Mouse (Mus musculus): ENCODE measurements around the gene C2cd2.

The C2cd2 gene

DNA sequence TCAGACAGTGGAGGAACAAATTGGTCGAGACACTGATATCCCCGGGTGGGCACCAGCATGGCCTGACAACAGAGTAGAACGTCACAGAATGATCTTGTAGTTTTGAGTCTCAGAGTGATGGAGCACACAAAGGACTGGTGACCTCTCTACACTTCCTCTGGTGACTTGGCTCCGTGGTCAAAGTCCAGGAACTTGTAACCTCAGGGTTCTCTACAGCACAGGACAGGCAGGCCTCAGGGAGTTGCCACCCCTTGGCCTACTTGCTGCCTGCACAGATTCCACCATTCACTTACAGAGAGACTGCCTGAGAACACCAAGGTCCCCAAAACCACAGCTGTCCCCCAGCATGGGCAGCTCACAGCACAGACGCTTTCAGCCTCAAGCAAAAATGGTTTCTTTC lies 147.1 kb downstream of the C2cd2 start:
- DNase-seq (ENCODE audit: low read depth, low spot score) = no peak

DNA sequence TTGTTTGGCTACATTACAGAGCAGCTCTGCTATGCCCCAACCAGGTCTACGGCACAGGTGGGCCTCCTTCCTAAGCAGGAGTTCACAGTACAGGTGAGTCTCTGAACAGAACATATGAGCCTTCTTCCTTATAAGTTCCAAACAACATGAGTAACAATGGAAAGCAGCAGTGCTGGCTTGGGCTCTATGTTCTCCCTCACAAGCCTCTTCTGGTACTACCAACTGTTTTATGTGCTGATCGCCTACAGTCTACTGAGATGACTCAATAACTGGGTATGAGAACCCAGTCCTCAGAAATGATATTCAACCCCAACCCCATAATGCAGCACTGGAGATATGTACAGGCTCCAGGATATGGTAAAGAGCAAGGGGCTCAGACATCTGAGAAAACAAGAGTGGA lies 148.3 kb downstream of the C2cd2 start:
- no peak for DNase-seq (ENCODE audit: low read depth, low spot score)

DNA sequence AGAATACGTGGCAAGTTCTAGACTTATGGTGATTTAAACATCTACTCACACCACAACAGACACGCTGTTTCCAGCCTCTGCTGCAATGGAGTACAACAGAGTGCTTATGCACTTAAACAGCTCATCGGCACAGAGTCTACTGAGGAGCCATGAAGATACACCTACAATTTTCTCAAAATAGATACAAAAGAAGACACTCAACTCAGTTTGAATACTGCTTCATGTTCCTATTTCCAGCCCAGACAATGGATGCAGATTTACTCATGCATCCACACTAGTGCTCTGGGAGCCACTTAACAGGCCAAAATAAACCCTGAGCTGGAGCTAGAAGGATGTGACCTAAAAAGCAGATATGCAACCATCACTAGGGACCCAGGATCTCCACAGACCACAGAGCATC lies 153.5 kb downstream of the C2cd2 start:
- DNase-seq (ENCODE audit: low read depth, low spot score) = no peak

DNA sequence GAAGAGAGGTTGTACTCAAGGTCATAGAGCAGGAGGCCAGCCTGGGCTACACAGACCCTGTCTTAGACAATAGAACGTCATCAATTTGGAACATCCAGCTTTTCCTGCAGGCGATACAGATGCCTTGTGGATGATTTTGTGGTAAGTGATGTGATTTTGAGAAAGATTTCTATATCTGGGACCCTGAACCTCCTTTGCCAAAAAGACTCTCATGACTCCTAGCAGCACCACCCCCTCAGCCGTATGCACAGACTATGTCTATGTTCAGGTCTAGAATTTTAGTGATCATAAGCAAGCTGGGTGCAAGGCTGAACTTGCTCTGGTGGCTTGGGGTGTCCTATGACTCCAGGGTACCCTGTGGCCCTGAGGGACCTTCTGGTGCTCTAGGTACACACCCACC lies 156.8 kb downstream of the C2cd2 start:
- DNase-seq (ENCODE audit: low read depth, low spot score) = no peak
